Mouse (Mus musculus) midbrain, embryonic 10.5 days (tissue): ENCODE measurements at regions not wholly inside any gene's neighbourhood (a gene's known extent, or its start where the extent isn't known, plus 50 kb on each side); places are given as distances from the start of the nearest gene placed in this dataset.

Source experiments
- DNase-seq: peaks from one replicate; pipeline ENCODE4 v3.0.0-alpha.2; 2017; ENCODE audit warnings: low spot score
- H3K27ac ChIP-seq: fragments of 300-500 bp; sonication (generic); replicated peaks from 2 replicates; pipeline ENCODE4 v1.5.1; 2016; ENCODE audit warnings: mild to moderate bottlenecking
- H3K27me3 ChIP-seq: fragments of 300-500 bp; sonication (generic); 2 replicates; pipeline ENCODE4 v1.6.1; 2016; ENCODE audit warnings: low read depth, mild to moderate bottlenecking; ENCODE audit not compliant: poor library complexity, severe bottlenecking
- H3K36me3 ChIP-seq: fragments of 300-500 bp; sonication (generic); 2 replicates; pipeline ENCODE4 v1.6.1; 2016; ENCODE audit warnings: mild to moderate bottlenecking, moderate library complexity
- H3K4me1 ChIP-seq: fragments of 300-500 bp; sonication (generic); 2 replicates; pipeline ENCODE4 v1.6.1; 2016
- H3K4me3 ChIP-seq: fragments of 300-500 bp; sonication (generic); 2 replicates; pipeline ENCODE4 v1.5.1; 2016; ENCODE audit warnings: mild to moderate bottlenecking, moderate library complexity
- H3K9me3 ChIP-seq: fragments of 300-500 bp; sonication (generic); replicated peaks from 2 replicates; pipeline ENCODE4 v1.6.1; 2016; ENCODE audit warnings: mild to moderate bottlenecking
- WGBS: fragments of 180-500 bp; shearing (Covaris S2); methylation state at CpG from one replicate; pipeline ENCODE4 v1.1.7; 2016; 5-methylcytosine and 5-hydroxymethylcytosine counted together

DNA sequence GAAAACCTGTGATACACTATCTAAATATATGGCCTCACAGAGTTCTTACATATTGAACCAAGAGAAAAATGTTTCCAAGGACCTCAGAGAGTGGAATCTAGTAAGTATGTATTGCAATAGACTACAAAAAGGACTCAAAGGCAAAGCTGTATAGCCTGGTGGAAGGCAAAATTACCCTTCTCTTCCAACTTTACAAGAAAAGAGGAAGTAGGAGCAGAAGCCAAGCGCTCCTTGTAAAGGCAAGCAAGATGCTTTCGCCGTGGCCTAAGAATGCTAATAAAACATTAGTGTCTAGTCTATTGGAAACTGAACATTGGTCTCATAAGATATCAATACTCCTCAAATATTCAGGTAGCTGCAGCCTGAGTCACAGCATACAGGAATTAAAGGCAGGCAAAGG is 134.0 kb downstream of the Gm9733 start:
- Histone ChIP-seq H3K27ac (no peak overlapping the region), H3K4me1 (peaks cover 17% of the 10 kb centered on the region), H3K9me3 (no peaks in the 10 kb centered on the region), H3K4me3 (no peak overlapping the region), H3K27me3 (peaks cover under 1% of the 10 kb centered on the region; the same call in 1 of the 2 replicates), H3K36me3 (no peaks in the 10 kb centered on the region)
- no peak for DNase-seq
- 90% methylated on average over 3 of the region's 3 CpGs for WGBS

GRCm38 (mm10) chr3:15200309-15200708 is 131.8 kb downstream of the Gm9733 start:
- Histone ChIP-seq H3K36me3 (no peaks in the 10 kb centered on the region), H3K4me1 (peaks cover 20% of the 10 kb centered on the region), H3K4me3 (no peak overlapping the region), H3K9me3 (no peaks in the 10 kb centered on the region), H3K27ac (no peak overlapping the region), H3K27me3 (peaks cover 6% of the 10 kb centered on the region; the same call in 1 of the 2 replicates)
- 50% methylated on average over 1 of the region's 1 CpGs for WGBS
- no peak for DNase-seq

DNA sequence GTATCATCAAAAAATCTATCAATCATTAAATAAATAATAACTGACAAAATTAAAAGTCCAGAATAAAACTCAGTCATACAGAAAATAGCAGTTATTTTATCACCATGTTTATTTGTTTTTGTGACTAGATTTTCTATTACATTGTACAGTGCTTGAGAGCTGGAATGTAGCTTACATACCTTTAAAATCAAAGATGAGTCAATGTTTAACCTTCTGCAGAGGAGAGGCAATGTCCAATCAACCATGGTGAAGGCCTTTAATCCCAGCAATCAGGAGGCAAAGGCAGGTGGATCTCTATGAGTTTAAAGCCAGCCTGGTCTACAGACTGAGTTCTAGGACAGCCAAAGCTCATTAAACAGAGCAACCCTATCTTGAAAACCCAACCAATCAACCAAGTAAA is 131.1 kb downstream of the Gm9733 start:
- Histone ChIP-seq H3K9me3 (no peaks in the 10 kb centered on the region), H3K27ac (no peak overlapping the region), H3K36me3 (no peaks in the 10 kb centered on the region), H3K4me3 (no peak overlapping the region), H3K4me1 (peaks cover 27% of the 10 kb centered on the region), H3K27me3 (peaks cover 6% of the 10 kb centered on the region; the same call in 1 of the 2 replicates)
- no peak for DNase-seq

DNA sequence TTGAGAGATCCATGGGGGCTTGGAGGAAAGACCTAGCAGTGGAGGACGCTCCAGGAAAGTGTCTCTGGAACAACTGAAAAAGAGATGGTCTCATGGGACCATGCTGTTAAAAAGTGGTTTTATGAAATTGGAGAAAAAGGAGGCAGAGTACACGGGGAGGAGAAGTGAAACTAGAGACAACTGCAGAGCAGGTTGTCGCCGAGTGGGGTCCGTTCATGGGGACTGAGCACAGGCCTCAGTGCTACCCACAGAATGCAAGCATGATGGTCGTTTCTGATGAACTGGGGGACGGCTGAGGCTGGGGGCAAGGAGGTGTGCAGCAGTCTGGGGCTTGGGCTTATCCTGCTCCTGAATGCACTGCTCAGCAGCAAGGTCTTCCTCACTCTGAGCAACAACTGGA is 129.3 kb downstream of the Gm9733 start:
- Histone ChIP-seq H3K27ac (no peak overlapping the region), H3K4me1 (peaks cover 37% of the 10 kb centered on the region), H3K9me3 (no peaks in the 10 kb centered on the region), H3K27me3 (peaks cover 6% of the 10 kb centered on the region; the same call in 1 of the 2 replicates), H3K36me3 (no peaks in the 10 kb centered on the region), H3K4me3 (no peak overlapping the region)
- WGBS: 86% methylated on average over 7 of the region's 7 CpGs
- no peak for DNase-seq

GRCm38 (mm10) chr3:15205266-15206229 is 126.6 kb downstream of the Gm9733 start:
- 29% methylated on average over 6 of the region's 6 CpGs for WGBS
- peak; percentile 50 for DNase-seq
- no peak overlapping the region for H3K27ac ChIP-seq

DNA sequence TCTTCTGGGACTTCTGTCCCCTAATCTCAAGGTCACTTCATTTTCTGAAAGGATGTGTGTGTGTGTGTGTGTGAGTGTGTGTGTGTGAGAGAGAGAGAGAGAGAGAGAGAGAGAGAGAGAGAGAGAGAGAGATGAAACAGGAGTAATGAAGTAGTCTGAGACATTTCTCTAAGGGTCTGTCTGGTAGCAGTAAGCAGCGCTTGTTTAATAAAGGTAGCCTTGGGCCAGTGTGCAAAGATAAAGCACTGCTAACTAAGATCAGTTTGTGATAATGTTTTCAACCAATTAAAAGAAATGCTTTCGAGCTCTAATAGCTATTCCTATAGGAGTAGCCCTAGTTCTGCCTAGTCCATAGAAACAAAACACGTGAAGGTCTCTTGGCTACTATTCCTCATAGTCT is 119.7 kb downstream of the Gm9733 start:
- H3K9me3 ChIP-seq: no peaks in the 10 kb centered on the region
- 89% methylated on average over 3 of the region's 3 CpGs for WGBS

More at GRCm38 (mm10) chr3:15205266-15206229, 126.6 kb downstream of the Gm9733 start:
- peaks cover 20% of the 10 kb centered on the region for H3K4me1 ChIP-seq
- no peaks in the 10 kb centered on the region for H3K9me3 ChIP-seq
- no peaks in the 10 kb centered on the region for H3K36me3 ChIP-seq
- peaks cover 6% of the 10 kb centered on the region; the same call in 1 of the 2 replicates for H3K27me3 ChIP-seq
- no peak overlapping the region for H3K4me3 ChIP-seq

DNA sequence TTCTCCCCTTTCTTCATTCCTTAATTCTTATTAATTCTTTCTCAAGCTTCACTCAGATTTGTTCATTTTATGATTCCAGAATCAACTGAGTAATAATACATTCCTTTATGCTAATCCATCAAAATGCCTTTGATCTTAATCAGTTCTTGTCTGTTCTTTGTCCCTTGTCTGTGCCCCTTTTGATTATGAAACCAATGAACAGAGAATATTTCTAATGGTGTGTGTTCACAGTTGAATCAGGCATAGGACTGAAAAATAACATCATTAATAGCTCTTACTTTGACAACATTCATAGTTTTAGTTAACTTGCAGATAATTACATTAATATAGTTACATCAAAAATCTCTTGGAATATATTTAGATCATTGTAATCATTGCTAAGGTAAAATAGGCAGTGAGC is 114.5 kb downstream of the Gm9733 start:
- no peak overlapping the region for H3K4me3 ChIP-seq
- H3K4me1 ChIP-seq: no peaks in the 10 kb centered on the region
- H3K9me3 ChIP-seq: no peaks in the 10 kb centered on the region
- DNase-seq: no peak
- no peak overlapping the region for H3K27ac ChIP-seq
- no peaks in the 10 kb centered on the region for H3K27me3 ChIP-seq
- H3K36me3 ChIP-seq: no peaks in the 10 kb centered on the region

More for the DNA sequence above, 119.7 kb downstream of the Gm9733 start:
- H3K4me1 ChIP-seq: no peaks in the 10 kb centered on the region
- H3K4me3 ChIP-seq: no peak overlapping the region
- H3K27me3 ChIP-seq: no peaks in the 10 kb centered on the region
- no peak overlapping the region for H3K27ac ChIP-seq
- H3K36me3 ChIP-seq: no peaks in the 10 kb centered on the region
- no peak for DNase-seq

GRCm38 (mm10) chr3:15219275-15219674 is 112.8 kb downstream of the Gm9733 start:
- H3K36me3 ChIP-seq: no peaks in the 10 kb centered on the region
- no peaks in the 10 kb centered on the region for H3K4me1 ChIP-seq
- H3K4me3 ChIP-seq: no peak overlapping the region
- H3K27me3 ChIP-seq: no peaks in the 10 kb centered on the region
- H3K27ac ChIP-seq: no peak overlapping the region
- 94% methylated on average over 2 of the region's 2 CpGs for WGBS
- DNase-seq: no peak
- H3K9me3 ChIP-seq: no peaks in the 10 kb centered on the region

DNA sequence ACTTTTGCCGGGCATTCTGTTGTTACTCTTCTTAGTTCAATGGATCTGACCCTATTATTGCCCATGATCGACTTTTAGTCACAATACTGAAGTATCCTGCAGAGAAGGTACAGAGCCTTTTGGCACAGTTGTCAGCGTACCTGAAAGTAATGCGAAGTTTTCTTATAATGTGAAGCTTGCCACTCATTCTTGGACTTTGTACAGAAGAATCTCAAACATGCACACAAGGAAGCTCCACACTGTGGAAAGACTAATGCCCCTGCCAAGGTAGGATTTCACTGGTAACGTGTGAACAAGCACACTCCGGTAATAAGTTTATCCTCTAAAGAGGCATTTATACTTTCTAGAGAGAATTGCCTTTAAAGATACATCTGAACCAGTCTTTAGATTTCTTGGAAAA is 108.8 kb downstream of the Gm9733 start:
- Histone ChIP-seq H3K27me3 (no peaks in the 10 kb centered on the region), H3K36me3 (no peaks in the 10 kb centered on the region), H3K4me3 (no peak overlapping the region), H3K9me3 (no peaks in the 10 kb centered on the region), H3K4me1 (no peaks in the 10 kb centered on the region), H3K27ac (no peak overlapping the region)
- DNase-seq: no peak
- WGBS: 90% methylated on average over 6 of the region's 6 CpGs

- Histone ChIP-seq H3K4me3 (no peak overlapping the region), H3K4me1 (no peaks in the 10 kb centered on the region), H3K9me3 (no peaks in the 10 kb centered on the region), H3K27ac (no peak overlapping the region), H3K27me3 (no peaks in the 10 kb centered on the region), H3K36me3 (no peaks in the 10 kb centered on the region)
- 66% methylated on average over 1 of the region's 1 CpGs for WGBS
- DNase-seq: no peak
Measured at GRCm38 (mm10) chr3:15224452-15224851, 107.7 kb downstream of the Gm9733 start.

DNA sequence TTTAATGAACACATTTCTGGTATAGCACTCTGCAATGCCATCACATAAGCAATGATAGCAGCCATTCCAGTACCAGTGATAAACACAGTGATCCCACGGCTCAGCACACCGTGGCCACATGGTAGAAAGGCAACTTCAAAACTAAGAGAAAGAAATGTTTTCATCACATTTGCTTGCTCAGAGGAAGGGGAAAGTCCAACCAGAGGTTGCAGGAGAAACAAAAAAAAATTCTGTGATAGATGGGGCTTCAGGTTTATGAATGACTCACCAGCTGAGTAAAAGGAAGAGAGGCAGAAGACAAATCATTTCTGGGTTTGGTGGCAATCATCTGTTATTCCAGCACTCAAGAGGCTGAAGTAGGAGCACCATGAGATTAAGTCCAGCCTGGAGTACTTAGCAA is 103.5 kb downstream of the Gm9733 start:
- DNase-seq: no peak
- Histone ChIP-seq H3K9me3 (no peaks in the 10 kb centered on the region), H3K36me3 (no peaks in the 10 kb centered on the region), H3K27me3 (no peaks in the 10 kb centered on the region), H3K4me3 (no peak overlapping the region), H3K27ac (no peak overlapping the region), H3K4me1 (no peaks in the 10 kb centered on the region)
- 97% methylated on average over 2 of the region's 2 CpGs for WGBS

DNA sequence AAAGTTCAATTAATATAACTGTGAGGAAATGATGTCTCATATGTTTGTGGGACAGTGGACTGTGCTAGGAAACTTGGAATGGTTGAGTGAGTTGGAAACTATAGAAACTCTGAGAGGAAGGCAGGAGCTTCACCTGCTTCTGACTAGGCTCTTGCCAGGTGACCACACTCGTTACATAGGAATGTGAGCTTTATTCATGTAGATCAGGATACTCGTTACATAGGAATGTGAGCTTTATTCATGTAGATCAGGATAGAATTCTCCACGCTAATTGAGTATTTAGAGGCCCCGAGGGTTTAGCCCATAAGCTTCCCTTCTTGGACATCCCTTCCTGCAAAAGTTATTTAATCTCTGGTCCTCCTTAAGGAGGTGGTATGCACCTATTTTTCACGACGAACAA is 101.9 kb downstream of the Gm9733 start:
- Histone ChIP-seq H3K27me3 (no peaks in the 10 kb centered on the region), H3K4me1 (no peaks in the 10 kb centered on the region), H3K4me3 (no peak overlapping the region), H3K27ac (no peak overlapping the region), H3K9me3 (no peaks in the 10 kb centered on the region), H3K36me3 (no peaks in the 10 kb centered on the region)
- DNase-seq: no peak
- WGBS: 76% methylated on average over 6 of the region's 6 CpGs

GRCm38 (mm10) chr3:15231433-15231832 is 100.7 kb downstream of the Gm9733 start:
- Histone ChIP-seq H3K9me3 (no peaks in the 10 kb centered on the region), H3K27me3 (no peaks in the 10 kb centered on the region), H3K27ac (no peak overlapping the region), H3K4me1 (no peaks in the 10 kb centered on the region), H3K36me3 (no peaks in the 10 kb centered on the region), H3K4me3 (no peak overlapping the region)
- 80% methylated on average over 3 of the region's 3 CpGs for WGBS
- no peak for DNase-seq
